Mouse (Mus musculus) lung, embryonic 16.5 days (tissue): ENCODE results near the gene Spata31d1b. TPM values are rescaled to one million over a fixed set of nuclear protein-coding genes. Genes with fewer than 3 reads are reported as not detected.
A peak's percentile ranks its signal among the peaks of the same experiment; 100 is the strongest.
"Not testable (repeated sequence)": the region's sequence is repeated elsewhere in the genome, so short reads cannot be mapped to it uniquely, and the experiment has no call there.

ENCODE experiments used
- ATAC-seq: fragments of 200-750 bp; cut with Nextera tagmentation; 2 replicates; pipeline ENCODE4 v1.8.0; 2017; ENCODE audit warnings: low read depth, mild to moderate bottlenecking, moderate library complexity
- H3K27ac ChIP-seq: fragments of 300-500 bp; sonication (generic); 2 replicates; pipeline ENCODE4 v1.5.1; 2014; ENCODE audit warnings: mild to moderate bottlenecking, control low read depth, low read length
- H3K27me3 ChIP-seq: fragments of 300-500 bp; sonication (generic); 2 replicates; pipeline ENCODE4 v1.6.1; 2014; ENCODE audit warnings: low read depth, low read length, mixed read lengths; ENCODE audit not compliant: control insufficient read depth, insufficient read depth
- H3K36me3 ChIP-seq: fragments of 300-500 bp; sonication (generic); 2 replicates; pipeline ENCODE4 v1.6.1; 2014; ENCODE audit warnings: low read length; ENCODE audit not compliant: control insufficient read depth, insufficient read depth
- H3K4me1 ChIP-seq: fragments of 300-500 bp; sonication (generic); replicated peaks from 2 replicates; pipeline ENCODE4 v1.6.1; 2014; ENCODE audit warnings: low read length, mixed read lengths; ENCODE audit not compliant: control insufficient read depth, insufficient read depth
- H3K4me2 ChIP-seq: fragments of 300-500 bp; sonication (generic); 2 replicates; pipeline ENCODE4 v1.6.1; 2014; ENCODE audit warnings: low read depth, low read length, control low read depth
- H3K4me3 ChIP-seq: fragments of 300-500 bp; sonication (generic); 2 replicates; pipeline ENCODE4 v1.5.1; 2014; ENCODE audit warnings: mild to moderate bottlenecking, low read length, control low read depth
- H3K9ac ChIP-seq: fragments of 300-500 bp; sonication (generic); 2 replicates; pipeline ENCODE4 v1.6.1; 2014; ENCODE audit warnings: low read length, control low read depth
- H3K9me3 ChIP-seq: fragments of 300-500 bp; sonication (generic); 2 replicates; pipeline ENCODE4 v1.6.1; 2016; ENCODE audit warnings: low read length; ENCODE audit not compliant: control insufficient read depth
- WGBS: fragments of 180-500 bp; shearing (Covaris S2); extraction: QIAGEN DNeasy Blood & Tissue Kit; methylation state at CpG from one replicate; pipeline ENCODE4 v1.1.7; 2014; 5-methylcytosine and 5-hydroxymethylcytosine counted together
- polyA plus RNA-seq: library from polyadenylated mRNA; unstranded; fragments of >200 nt; fragmentation: Nextera tagmentation; extraction: Ambion mirVana; gene quantifications from 2 replicates; pipeline ENCODE4 v1.2.1, GENCODE M21; 2015

The Spata31d1b gene
- polyA plus RNA-seq, 1 experiment from 2014 or later, result not detected

DNA sequence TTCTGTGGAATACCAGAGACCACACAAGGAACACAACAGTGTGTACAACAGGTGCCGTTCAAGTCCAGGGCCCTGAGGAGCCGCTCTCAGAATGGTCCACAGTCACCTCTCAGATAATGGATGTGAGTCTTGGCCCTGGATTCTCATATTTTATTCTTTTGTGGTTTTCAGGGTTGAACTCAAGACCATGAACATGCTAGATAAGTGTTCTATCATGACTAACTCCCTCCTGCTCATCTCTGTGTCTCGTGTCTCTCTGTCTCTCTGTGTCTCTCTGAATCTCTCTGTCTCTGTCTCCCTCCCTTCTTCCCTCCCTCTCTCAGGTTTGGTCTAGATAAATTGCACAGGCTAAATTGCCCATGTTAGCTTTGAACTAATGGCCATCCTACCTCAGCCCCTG, 22.2 kb upstream of the Spata31d1b start:
- H3K4me2 ChIP-seq, result no peak overlapping the region
- no peak for ATAC-seq

GRCm38 (mm10) chr13:59690576-59690975, 21.5 kb upstream of the Spata31d1b start:
- H3K27ac ChIP-seq, result no peak overlapping the region
- H3K9me3 ChIP-seq, result no peaks in the 10 kb centered on the region
- no peaks in the 10 kb centered on the region for H3K27me3 ChIP-seq
- no peak for ATAC-seq
- no peak overlapping the region for H3K4me2 ChIP-seq
- no peaks in the 10 kb centered on the region for H3K4me1 ChIP-seq
- H3K4me3 ChIP-seq, result no peak overlapping the region
- no peak overlapping the region for H3K9ac ChIP-seq
- H3K36me3 ChIP-seq, result no peaks in the 10 kb centered on the region
- WGBS, result 76% methylated on average over 7 of the region's 7 CpGs

More for the DNA sequence above, 22.2 kb upstream of the Spata31d1b start:
- Histone ChIP-seq H3K9me3 (no peaks in the 10 kb centered on the region), H3K27me3 (no peaks in the 10 kb centered on the region), H3K4me1 (no peaks in the 10 kb centered on the region), H3K27ac (no peak overlapping the region), H3K9ac (no peak overlapping the region), H3K4me3 (no peak overlapping the region), H3K36me3 (no peaks in the 10 kb centered on the region)
- WGBS, result 89% methylated on average over 3 of the region's 3 CpGs

- Histone ChIP-seq H3K36me3 (no peaks in the 10 kb centered on the region), H3K27me3 (no peaks in the 10 kb centered on the region), H3K9me3 (no peaks in the 10 kb centered on the region), H3K4me3 (no peak overlapping the region), H3K4me2 (no peak overlapping the region), H3K27ac (no peak overlapping the region), H3K4me1 (no peaks in the 10 kb centered on the region), H3K9ac (no peak overlapping the region)
- ATAC-seq, result no peak
- 70% methylated on average over 10 of the region's 10 CpGs for WGBS
These were observed 20.6 kb upstream of the Spata31d1b start for GRCm38 (mm10) chr13:59691478-59691877.

DNA sequence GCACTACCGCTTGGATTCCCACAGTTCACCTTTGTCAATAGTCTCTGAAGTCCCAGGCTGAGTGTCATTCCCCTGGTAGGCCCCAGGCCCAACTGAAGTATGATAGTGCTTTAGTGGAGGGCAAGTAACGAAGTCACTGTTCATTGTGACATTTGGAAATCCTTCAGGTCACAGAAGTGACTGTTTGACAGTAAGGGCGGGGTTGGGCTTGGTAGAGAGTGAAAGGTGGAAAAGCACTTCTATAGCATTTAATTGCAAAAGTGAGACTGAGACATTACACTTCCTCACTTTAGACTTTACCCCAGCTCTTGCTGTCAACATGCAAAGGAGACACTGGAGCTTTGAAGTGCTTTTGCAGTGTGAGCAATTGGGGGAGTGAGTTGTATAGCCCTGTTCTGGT, 18.1 kb upstream of the Spata31d1b start, which contains the start of gene 4921517D22Rik:
4921517D22Rik (minus strand) TSS at position 101 of the 400 bp plus-strand sequence.
- no peak for ATAC-seq

GRCm38 (mm10) chr13:59695781-59696180, 16.3 kb upstream of the Spata31d1b start:
- Histone ChIP-seq H3K27me3 (no peaks in the 10 kb centered on the region), H3K4me3 (no peak overlapping the region), H3K36me3 (no peaks in the 10 kb centered on the region), H3K9ac (no peak overlapping the region), H3K4me1 (no peaks in the 10 kb centered on the region), H3K9me3 (no peaks in the 10 kb centered on the region), H3K27ac (no peak overlapping the region), H3K4me2 (no peak overlapping the region)
- no peak for ATAC-seq
- 73% methylated on average over 7 of the region's 7 CpGs for WGBS

More for the DNA sequence above, 18.1 kb upstream of the Spata31d1b start, which contains the start of gene 4921517D22Rik:
- H3K27ac ChIP-seq, result no peak within 1 kb of the TSS
- H3K36me3 ChIP-seq, result no peaks in the 10 kb centered on the region
- H3K27me3 ChIP-seq, result no peaks in the 10 kb centered on the region
- H3K9ac ChIP-seq, result no peak within 1 kb of the TSS
- no peaks in the 10 kb centered on the region for H3K9me3 ChIP-seq
- H3K4me1 ChIP-seq, result no peaks in the 10 kb centered on the region
- 77% methylated on average over 3 of the region's 3 CpGs for WGBS
- no peak within 1 kb of the TSS for H3K4me2 ChIP-seq
- no peak within 1 kb of the TSS for H3K4me3 ChIP-seq

- Histone ChIP-seq H3K4me1 (peaks cover 2% of the 10 kb centered on the region; the same call in 1 of the 2 replicates), H3K9ac (no peak overlapping the region), H3K4me2 (no peak overlapping the region), H3K27ac (no peak overlapping the region), H3K4me3 (no peak overlapping the region), H3K27me3 (no peaks in the 10 kb centered on the region), H3K9me3 (no peaks in the 10 kb centered on the region), H3K36me3 (no peaks in the 10 kb centered on the region)
- WGBS, result 89% methylated on average over 8 of the region's 8 CpGs
- ATAC-seq, result no peak
These were observed 13.0 kb upstream of the Spata31d1b start for GRCm38 (mm10) chr13:59699131-59699530.

DNA sequence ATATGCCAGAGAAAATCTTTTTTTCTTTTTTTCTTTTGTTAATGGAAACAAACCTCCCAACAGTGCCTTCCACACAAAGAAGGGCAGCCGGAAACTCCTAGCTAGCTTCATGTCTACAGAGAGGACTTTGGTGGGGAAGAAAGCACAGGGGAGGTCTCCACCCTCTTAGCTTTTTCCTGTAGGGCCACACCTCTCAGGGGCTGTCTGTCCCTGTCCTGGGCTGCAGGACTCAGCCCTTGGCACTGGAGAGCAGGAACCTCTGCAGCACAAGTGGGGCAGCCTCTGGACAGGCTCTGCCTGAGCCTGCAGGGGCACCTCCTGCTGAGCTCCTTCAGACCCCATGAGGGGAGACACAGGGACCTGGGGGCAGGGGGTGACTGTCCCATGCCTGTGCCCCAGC, 11.9 kb upstream of the Spata31d1b start:
- H3K4me1 ChIP-seq, H3K27ac ChIP-seq, H3K27me3 ChIP-seq, H3K36me3 ChIP-seq, H3K9ac ChIP-seq, H3K4me2 ChIP-seq, H3K9me3 ChIP-seq, H3K4me3 ChIP-seq: not testable (repeated sequence)
- 0 out of 2 replicates have a peak, but pooled peaks have one; percentile 47 for ATAC-seq
- WGBS, result 73% methylated on average over 1 of the region's 1 CpGs

- Histone ChIP-seq H3K4me1 (peaks cover 7% of the 10 kb centered on the region; the same call in 1 of the 2 replicates), H3K4me3 (no peak overlapping the region), H3K9ac (no peak overlapping the region), H3K27ac (no peak overlapping the region), H3K4me2 (no peak overlapping the region), H3K36me3 (no peaks in the 10 kb centered on the region), H3K9me3 (no peaks in the 10 kb centered on the region), H3K27me3 (no peaks in the 10 kb centered on the region)
- 75% methylated on average over 12 of the region's 12 CpGs for WGBS
- no peak for ATAC-seq
These were observed 8.6 kb upstream of the Spata31d1b start for GRCm38 (mm10) chr13:59703514-59703913.

GRCm38 (mm10) chr13:59704562-59704961, 7.5 kb upstream of the Spata31d1b start:
- Histone ChIP-seq H3K9me3 (no peaks in the 10 kb centered on the region), H3K27ac (no peak overlapping the region), H3K36me3 (no peaks in the 10 kb centered on the region), H3K4me1 (peaks cover 7% of the 10 kb centered on the region; the same call in 1 of the 2 replicates), H3K4me2 (peak overlapping the region; percentile 18; the same call in 1 of the 2 replicates), H3K27me3 (no peaks in the 10 kb centered on the region), H3K4me3 (no peak overlapping the region), H3K9ac (no peak overlapping the region)
- 29% methylated on average over 12 of the region's 12 CpGs for WGBS
- ATAC-seq, result peak; percentile 62; the same call in 1 of the 2 replicates

GRCm38 (mm10) chr13:59710230-59710629, 1.9 kb upstream of the Spata31d1b start, which contains the start of gene Spata31d1a:
Gene Spata31d1a (minus strand): TSS chr13:59710330.
- no peak for ATAC-seq
- H3K36me3 ChIP-seq, result no peaks in the 10 kb centered on the region
- no peak within 1 kb of the TSS for H3K4me2 ChIP-seq
- H3K27ac ChIP-seq, result no peak within 1 kb of the TSS
- no peaks in the 10 kb centered on the region for H3K4me1 ChIP-seq
- no peak within 1 kb of the TSS for H3K4me3 ChIP-seq
- no peaks in the 10 kb centered on the region for H3K9me3 ChIP-seq
- 85% methylated on average over 15 of the region's 15 CpGs for WGBS
- no peaks in the 10 kb centered on the region for H3K27me3 ChIP-seq
- H3K9ac ChIP-seq, result no peak within 1 kb of the TSS
